Mouse (Mus musculus) spleen, postnatal 4 days (tissue): Measurements from ENCODE around the gene Litaf.

ENCODE experiments used
- DNase-seq, 2 experiments: peaks; one replicate each; pipeline ENCODE4 v3.0.0; 2022; ENCODE audit warnings: low spot score in 2 of 2

The Litaf gene

DNA sequence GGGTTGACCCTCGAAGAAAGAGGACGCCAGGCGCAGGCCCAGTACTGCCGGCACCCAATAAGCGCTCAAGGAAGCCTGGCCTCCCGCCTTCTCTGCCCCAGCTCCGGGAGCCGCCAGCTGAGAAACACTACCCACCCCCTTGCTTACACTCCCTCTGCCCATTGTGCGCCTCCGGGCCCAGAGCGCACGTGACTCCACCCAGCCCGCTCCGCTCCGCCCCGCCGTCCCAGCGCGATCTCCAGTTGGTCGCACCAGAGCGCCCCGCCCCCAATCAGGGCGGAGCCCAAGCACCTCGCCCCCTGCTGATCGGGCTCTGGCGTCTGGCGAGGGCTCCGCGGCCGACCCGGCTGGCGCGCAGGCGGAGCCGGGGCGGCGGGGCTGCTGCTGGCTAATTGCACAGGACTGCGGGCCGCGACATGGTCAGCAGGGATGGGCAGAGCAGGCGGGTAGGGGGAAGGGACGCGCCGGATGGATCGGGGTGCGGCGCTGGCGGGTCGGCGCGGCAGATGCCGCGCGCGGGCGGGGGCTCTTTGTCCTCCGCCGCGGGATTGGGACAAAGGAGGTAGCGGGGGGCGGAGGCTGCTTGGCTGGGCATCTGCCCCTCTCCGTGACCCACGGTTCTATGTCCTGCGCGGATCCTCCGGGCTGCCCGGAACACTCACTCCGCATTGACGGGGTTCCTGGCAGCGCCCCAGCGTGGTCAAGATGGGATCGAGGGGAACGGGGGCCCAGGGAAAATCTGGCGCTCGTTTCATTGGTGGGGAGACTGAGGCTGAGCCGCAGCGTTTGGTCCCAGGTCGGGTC is at the start of gene Litaf:
Litaf (minus strand) TSS at position 129 of the 804 bp plus-strand sequence.
- DNase-seq, result peak; percentile 93 to 96

DNA sequence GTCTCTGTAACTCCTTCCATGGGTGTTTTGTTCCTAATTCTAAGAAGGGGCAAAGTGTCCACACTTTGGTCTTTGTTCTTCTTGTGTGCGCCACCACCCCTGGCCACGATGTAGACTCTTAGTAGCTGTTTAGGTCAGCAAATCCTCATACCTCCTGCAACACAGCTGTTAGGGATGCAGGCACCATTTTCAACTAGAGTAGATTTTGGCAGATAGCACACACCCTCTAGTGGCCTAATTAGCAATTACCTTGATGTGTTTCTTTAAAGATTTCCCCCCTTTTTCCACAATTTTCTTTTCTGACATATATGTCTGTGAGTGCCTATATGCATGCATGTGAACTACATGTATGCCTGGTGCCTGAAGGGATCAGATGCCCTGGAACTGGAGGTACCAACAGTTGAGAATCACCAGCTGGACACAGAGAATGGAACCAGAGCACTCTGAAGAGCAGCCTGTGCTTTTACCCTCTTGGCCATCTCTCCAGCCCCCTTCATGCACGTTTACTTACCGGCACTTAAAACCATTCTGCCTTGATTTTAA is 43.3 kb upstream of the Litaf start:
- no peak for DNase-seq

DNA sequence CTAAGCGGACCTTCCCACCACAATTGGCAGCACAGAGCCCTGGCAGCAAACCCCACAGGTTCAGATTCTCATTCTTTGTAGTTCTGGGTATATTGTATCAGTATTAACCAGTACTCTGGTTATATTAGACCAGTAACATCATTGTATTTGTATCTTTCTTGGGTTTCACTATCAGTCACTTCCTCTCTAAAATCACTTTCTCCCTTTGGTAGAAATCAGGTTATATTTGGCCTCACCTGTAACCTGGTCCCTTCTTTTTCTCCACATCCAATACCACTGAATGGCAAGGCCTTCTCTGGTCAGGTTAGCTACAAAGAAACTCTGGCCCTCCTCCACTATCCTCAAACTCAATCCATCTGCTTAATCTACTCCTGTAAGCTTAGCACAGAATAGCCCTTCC is 38.9 kb upstream of the Litaf start:
- no peak for DNase-seq

DNA sequence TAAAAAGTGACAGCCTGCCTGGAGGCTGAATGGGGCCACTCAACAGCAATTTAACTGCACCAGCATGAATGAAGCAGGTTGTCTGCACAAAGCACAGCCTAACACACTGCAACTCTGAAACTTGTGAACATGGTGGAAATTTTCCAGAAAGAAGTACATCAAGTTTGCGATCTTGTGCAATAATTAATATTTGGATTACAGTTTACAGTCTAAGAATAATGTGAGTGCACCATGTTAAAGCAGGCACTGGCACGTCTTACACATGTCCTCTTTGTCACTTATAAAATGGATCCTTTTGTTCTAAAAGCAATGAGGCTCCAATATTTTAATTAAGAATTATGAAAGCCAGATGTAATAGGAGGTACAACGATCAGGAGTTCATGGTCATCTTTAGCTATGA is 31.3 kb upstream of the Litaf start:
- no peak for DNase-seq

DNA sequence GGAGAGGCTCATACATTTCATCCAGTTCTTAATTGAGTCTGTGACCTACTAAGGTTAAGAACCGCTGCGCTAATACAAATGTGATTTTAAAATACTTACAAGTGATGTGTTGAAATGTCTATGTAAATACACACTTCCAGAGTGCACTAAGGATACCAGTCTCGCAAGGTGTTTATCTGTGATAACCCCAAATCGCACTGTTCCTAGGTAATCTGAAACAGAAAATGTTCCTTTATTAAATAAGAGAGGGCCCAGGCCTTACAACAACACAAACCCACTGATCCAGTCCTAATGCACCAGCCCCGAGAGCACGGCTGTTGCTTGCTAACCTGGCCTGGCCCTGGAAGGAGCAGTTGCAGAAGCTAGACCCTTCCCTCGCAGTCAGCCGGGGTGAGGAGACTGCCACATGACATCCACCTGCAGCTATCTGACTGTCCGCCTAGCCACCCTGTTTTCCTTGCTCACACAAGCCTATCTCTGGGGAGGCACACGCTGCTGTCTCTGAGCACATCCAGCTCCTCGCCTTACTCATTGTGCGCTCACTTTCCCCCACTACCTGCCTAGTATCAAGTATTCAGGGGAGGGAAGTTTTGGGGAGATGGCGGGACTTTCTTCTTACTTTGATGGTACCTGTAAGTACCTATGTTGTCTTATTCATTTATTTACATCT is 27.9 kb upstream of the Litaf start:
- no peak for DNase-seq

DNA sequence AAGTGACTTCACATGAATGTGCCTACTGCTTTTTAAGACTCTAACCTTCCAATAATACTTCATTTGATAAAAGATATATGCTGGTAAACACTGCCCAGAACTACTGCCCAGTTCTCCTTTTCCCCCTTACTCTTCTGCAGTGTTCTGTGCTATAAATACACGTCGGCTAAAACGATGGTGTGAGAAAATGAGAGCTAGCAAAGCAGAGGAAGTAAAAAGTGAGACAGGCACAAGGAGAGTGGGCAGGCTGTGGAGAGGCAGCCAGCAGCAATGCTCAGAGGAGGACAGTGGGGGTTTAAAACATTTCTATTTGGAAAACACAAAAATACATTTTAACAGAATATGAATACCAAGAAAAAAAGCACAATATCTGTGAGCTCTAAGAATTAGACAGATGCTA is 26.6 kb upstream of the Litaf start:
- no peak for DNase-seq

DNA sequence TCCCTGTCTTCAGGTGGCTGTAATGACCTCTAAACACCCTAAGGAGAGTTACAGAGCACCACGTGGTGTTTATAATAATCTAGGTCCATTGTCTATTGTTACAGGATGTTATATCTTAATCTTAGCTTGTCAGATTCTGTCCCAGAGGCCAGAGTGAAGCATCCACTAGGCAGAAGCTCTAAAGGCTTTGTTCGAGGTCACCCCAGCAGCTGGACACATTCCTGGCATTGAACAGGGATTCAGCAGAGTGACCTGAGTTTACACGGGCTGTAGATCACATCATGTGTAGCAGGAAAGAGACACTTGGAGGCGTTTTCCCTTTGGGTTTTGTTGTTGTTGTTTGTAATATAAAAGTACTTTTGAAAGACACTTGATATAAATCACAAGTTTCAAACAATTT is 26.1 kb upstream of the Litaf start:
- no peak for DNase-seq

DNA sequence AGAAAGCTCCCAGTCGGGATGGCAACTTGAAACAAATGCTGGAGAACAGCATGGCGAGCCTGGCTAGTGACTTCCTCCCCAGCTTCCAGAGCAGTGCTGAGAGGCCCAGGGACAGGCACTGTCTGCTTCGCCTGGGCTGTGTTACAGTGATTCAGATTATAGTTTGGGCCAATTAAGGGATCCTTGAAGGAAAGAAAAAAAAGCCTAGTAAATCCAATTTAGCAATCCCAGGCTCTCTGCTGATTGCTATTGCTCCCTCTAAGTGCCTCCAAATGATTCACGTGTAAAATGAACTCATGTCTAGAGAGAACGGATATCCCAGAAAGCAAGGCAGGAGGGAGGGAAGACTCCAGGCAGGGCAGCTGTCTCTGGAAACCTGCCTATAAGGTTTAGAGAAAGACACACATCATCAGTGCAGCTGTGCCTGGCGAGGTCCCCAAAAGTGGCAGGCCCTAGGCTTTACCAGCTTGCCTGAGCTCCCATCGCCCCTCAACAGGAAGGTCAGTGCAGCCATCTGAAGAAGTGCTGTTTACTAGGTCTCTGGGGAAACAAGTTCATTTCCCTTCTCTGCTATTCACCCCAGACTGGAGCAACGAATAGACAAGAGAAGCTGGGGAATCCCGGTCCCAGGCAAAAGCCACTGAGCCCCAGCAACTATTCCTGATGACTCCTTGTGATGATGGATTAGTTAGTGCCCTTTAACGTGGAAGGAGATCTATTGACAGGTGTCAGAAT is 25.0 kb upstream of the Litaf start:
- no peak for DNase-seq

DNA sequence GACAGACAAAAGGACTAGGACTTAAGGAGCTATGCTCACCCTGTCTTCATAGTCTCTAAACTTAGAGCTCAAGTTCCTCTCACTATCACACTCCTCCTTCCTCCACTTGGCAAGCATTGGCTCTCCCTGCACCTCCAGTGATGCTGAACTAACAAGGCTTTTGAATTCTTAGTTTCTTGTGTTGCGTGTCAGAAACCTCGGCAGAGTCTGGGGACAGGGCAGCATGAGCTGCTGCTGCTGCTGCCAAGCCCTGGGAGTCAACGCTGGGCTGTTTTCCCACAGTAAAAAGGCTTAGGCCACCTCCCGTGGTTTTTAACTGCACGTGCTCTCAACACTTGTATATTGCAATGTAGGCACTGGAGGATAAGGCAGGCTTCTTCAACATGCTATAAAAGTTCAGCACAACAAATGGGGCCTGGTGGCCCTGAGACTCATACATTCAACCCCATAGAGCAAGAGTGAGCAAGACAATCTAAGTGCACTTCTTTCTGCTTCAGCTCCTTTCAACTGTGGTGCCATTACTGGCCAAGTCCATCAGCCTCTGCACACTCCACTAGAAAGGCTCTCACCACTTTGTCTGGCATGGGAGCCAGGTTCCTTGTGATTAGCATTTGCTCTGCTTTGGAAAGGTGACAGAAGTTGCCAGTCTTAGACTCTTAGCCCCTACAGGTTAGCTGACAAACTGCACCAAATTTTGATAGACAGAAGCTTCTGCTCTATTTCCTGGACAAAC is 21.1 kb upstream of the Litaf start:
- no peak for DNase-seq

DNA sequence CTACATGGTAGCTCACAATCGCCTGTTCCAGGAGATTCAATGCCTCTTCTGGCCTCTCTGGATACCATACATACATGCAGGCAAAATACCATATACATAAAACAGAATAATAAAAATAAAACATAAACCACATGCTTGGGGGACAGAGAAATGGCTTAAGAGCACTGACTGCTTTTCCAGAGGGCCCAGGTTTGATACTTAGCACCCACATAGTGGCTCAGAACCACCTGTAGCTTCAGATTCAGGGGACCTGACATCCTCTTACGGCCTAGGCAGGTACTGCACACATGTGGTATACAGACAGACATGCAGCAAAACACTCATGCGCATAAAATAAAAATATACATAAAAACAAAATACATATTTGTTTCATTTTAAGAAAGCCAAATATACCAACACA is 20.3 kb upstream of the Litaf start:
- no peak for DNase-seq

DNA sequence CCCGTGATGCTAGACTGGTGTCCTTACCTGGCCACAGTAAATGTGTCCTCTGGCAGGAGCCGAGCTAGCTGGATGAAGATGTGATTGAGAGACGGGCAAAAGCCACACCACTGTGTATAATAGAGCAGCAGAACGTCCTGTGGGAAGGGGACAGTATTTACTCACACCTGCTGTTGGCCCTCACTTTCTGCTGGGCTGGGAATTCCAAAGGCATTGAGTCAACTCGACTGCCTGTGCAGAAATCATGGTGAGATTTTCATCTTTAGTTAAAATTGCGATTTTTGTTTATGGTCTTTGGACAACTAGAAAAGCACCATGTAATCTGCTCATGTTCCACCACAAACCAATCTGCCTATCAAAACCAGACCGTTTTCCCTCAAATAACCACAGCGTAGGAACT is 18.2 kb upstream of the Litaf start:
- no peak for DNase-seq

DNA sequence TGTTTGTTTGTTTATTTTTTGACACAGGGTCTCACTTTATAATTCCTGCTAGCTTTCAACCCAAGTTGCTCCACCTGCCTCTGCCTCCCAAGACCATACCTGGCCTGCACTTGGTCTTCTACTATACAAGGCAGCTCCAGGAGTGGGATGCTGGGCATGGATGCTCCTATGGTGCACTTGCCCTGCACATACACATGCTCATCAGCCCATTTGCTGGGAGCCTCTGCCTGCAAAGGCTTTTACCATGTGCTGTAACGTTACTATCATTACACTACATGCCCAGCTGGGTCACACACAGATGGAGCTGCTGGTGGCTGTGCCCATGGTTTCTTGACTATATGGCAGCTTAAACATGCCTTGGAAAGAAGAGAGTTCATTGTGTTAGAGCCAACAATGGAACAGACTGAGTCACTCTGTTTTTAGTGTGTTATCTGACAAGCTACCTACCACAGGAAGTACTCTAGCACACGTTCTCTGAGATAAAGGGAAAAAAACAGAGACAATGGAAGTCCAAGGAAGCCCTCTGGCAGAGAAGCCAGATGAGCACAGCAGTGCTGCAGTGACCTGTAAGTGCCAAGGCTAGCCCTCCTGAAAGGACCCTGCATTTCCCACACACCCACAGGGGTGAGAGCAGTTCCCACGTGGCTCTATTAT is 12.4 kb upstream of the Litaf start:
- peak in 1 of 2 experiments; percentile 59 for DNase-seq

DNA sequence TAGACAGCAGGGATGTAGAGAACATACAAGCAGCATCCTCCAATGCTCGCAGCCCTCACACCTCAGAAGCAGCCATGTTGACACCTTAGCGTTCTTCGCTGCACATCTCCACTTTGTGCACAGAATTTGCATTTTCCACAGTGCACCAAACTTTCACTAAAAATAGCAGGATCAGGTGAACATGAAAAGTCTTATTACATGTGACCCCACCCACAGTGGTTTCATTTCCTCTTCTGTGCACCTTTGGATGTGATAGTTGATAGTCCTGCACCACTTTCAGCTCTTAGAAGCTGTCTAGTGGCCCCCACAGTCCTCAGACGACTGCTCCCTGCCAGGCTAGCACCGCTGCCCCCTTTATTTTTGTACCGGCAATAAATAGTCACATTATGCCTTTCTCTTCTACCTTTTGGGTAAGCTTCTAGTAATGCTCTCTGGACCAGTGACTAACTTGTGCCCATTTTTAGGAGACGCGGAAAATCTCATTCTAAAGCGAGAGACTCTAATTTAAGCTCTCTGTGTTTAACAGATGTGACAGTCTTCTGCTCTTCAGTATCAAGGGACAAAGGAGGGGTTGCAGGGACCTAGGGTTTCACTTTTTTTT is 11.7 kb upstream of the Litaf start:
- peak; percentile 51 to 65 for DNase-seq

DNA sequence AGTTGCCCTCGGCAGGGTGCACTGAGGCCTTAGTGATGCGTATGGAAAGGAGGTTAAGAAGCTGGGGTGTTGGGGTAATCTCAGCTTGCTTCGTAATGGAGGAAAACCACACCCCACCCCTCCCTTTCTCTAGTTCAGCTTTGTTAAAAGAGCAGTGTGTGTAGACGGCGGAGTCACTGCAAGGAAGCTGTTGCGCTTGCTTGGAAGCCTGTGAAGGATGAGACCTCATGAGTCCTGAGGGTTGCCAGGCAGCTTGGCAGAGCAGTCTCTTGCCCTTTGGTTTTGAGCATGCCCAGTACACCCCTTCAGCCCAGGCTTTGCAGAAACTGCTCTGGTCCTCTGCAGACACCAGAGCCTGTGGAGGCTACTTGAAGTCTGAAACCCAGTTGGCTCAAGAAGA is 7.1 kb upstream of the Litaf start:
- no peak for DNase-seq

DNA sequence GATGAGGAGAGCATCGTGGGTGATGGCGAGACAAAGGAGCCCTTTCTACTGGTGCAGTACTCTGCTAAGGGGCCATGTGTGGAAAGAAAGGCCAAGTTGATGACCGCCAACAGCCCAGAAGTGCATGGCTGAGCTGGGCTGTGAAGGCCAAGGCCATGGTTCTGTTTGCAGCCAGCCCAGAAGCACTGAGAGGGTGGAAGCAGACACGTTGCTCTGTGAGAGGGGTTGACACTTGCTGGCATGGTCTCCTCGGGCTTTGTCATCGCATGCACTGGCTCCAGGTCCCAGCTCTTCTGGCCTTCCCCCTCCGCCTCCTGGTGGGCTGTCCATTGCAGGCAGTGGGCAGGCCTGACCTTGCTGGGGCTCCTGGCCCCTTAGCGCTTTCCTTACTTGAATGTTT is 6.5 kb upstream of the Litaf start:
- DNase-seq, result no peak

DNA sequence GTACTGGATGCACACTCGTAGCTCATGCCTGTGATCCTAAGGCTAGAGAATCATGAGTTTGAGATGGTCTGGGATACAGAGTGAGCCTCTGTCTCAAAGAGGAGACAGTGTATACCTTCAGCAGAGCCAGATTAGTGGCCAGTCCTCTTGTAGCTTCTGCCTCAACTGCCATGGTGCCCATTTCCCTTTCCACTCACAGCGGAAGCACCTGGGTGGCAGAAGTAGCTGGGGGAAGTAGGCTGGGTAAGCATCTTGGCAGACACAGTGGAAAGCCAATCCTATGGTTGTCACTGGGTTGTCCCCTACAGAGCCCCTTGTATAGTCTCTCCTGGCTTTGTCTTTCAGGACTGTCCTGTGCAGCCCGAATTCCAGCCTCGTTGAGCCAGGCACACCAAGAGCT is 5.9 kb upstream of the Litaf start:
- DNase-seq, result no peak

DNA sequence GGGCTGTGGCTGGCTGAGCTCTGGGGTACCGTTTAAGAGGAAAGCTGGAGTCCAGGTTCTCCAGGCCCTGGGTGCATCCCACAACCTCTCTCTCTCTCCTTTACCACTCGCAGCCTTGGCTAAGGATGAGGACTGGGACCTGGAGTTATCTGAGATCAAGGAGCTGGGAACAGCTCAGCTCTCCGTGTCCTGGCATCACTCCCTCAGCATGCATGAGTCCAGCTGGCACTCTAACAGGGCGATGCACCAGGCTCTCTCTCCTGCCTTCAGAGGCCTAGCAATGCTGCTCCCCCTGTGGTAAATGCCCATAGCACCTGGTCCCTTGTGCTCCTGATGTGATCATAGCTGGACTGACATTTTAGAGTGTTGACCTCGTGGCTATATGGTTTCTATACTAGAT is 5.2 kb upstream of the Litaf start:
- no peak for DNase-seq

DNA sequence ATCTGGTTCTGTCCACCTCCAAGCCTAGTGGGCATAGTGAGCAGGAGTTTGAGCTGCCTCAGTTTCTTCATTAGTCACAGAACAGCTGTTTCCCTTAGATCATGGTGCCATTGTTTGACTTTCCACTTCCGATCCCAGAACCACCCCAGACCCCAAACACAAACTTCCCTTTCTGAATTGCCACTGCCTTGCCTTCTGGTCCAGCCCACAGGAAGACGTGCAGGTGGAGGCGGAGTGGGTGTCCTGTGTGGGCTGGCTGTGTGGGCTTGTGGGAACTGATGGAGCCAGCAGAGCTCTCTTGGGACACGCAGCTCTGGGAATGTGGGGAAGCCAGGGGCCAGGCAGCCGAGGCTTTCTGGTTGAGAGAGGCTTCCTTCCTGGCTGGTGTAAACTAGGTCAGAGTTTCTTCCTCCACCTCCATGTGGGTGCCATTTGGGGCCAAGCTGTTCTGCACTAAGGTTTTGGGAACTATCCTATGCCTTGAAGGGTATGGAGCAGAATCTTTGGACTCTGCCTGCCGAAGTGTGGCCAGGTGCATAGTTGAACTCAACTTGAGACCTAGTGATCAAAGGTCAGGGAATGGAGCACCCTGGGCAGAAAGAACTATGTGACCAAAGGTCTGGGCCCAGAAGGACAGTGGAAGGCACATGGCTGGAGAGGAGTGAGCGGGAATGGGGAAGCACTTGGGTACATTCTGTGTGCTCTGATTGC is 3.9 kb upstream of the Litaf start:
- DNase-seq, result no peak

DNA sequence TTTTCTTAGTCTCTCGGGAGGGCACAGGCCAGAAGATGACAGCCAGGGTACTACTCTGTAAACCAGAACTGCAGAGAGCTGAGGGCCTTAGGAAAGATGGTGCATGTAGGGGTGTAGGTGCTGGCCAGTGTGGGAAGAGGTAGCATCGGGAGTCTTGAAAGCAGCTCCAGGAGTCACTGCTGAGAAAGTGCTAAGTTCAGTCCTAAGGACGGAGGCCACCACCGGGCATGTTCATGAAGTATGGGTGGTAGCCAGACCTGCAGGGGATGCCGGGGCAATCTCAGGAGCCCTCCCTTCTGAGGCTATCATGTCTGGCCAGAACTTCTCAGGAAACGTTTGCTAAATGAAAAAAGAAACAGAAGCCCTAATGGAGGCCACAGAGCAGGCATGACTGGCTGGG is 3.3 kb upstream of the Litaf start:
- DNase-seq, result no peak

DNA sequence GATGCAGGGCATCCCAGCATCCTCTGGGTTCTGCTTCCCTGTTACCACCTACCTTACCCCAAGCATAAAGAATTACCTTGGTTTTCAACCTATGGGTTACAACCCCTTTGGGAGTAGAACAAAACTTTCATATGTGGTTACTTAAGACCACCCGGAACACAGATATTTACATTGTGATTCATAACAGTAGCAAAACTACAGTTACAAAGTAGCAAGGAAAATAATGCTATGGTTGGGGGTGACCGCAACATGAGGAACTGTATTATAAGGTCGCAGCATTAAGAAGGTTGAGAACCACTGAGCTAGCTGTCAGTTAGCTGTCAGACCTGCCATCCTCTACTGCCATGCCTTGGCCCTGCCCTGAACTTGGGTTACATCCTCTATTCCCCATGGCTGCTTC is 2.7 kb upstream of the Litaf start:
- no peak for DNase-seq
